Mouse (Mus musculus) cerebellum, adult 11-12 months (tissue): Measurements from ENCODE around the gene Trir.

Experiments
- DNase-seq: peaks from one replicate; pipeline ENCODE4 v3.0.0; 2022

Trir gene

DNA sequence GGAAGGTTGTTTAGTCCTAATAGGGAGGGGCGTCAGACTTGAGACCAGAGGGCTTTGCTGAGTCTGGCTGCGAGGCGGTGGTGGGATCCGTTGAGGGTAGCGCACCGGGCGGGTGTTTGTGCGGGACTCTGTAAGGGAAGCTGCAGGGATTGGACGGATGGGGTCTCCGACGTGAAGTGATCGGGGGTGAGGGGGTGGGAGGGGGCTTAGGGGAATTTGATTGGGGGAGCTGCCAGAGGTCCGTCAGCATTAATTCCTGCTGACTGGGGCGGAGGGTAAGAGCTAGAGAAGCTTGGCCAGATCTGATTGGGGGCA, 10.7 kb downstream of the Trir start:
- no peak for DNase-seq

DNA sequence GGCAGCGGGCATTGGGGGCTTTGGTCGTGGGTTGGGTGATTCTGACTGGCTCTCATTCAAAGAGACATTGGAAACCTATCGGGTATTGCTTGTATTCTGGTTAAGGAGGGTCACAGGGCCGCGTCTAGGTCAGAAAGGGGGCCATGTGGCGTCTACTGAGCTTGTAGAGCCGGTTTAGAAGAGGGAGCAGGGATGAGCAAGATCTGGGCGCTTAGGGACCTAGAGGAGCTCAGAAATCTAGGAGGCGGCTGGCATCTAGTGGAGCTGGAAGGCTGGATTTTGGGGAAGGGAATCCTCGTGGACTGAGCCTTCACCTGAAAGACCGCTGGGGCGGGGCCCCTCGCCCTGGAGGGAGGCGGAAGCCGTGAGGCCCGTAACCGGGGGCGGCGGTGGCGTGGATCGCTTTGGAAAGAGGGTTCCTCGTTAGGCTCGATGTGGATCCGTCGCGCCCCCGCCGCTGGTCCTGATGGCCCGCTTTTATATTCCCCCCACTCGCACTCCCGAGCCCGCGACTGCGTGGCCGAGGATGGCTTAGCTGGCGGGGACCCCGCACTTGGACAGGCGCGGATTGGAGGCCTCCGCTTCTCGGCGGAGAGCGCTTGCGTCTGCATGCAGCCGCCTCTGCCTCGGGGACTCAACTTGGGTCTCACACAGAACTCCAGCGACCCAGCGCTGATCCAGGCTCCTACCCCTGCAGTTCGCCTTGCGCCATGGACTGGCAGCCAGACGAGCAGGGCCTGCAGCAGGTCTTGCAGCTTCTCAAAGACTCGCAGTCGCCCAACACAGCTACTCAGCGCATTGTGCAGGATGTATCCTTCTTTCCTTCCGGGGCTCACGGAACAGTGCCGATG, 11.3 kb downstream of the Trir start:
- peak; percentile 60 for DNase-seq

DNA sequence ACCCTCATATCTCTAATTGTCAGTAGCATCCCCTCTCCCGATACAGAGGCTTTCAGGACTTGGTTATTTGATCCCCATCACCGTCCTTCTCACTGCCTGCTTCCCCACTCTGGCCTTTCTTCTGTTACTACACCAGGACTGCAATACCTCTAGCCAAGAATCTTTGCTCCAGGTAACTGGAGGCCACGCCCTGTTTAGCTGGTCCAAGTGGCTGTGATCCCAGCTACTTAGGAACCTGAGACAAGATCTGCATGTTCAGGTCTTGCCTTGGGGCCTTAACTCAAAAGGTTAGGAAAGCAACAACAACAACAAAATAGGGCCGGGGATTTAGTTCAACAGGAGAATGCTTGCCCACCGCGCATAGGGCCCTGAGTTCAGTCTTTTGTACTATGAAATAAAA, 17.0 kb downstream of the Trir start:
- no peak for DNase-seq

DNA sequence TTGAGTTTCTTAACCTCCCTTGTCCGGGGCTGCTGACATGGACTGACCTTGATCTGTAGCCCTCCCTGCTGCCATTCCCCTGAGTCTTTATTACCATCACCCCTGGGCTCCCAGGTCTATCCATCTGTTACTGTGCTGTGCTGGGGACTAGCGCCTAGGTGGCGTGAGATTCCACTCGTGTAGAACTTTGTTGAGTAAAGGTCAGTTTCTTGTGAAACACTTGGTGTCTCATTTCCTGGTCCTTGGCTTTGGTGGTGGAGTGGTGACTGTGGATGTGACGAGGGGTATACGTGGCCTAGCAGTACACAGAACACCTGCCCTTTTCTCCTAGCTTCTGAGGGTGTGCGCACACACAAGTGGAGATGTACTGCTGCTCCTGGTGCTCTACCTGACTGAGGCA, 30.7 kb downstream of the Trir start:
- DNase-seq: no peak

DNA sequence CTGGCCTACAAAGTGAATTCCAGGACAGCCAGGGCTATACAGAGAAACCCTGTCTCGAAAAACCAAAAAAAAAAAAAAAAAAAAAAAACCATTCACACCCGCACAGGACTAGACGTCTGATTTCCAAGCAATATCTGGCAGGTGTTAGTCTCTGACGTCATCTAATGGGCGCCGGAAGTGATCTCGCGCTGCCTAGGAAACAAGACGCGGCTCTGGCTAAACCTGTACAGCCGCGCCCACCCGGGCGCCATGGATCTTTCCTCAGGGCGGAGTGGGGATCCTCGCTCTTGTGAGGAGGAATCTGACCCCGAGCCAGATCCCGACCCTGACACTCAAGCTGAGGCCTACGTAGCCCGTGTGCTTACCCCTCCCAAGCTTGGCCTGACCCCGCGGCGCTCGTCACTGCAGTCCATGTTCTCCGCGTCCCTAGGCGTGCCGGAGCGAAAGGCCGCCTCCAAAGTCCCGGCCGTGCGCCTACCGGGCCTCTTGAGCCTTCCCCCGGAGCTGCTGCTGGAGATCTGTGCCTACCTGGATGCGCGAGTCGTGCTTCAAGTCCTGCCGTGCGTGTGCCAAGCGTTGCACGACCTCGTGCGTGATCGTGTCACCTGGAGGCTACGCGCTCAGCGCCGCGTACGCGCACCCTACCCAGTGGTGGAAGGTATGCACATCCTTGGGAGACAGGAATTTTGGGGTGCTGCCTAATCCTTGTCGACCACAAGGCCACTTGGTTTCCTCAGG, 33.4 kb downstream of the Trir start, which contains the start of gene Fbxw9:
Fbxw9 (plus strand) TSS at position 177 of the 738 bp plus-strand sequence.
- DNase-seq: peak; percentile 89

DNA sequence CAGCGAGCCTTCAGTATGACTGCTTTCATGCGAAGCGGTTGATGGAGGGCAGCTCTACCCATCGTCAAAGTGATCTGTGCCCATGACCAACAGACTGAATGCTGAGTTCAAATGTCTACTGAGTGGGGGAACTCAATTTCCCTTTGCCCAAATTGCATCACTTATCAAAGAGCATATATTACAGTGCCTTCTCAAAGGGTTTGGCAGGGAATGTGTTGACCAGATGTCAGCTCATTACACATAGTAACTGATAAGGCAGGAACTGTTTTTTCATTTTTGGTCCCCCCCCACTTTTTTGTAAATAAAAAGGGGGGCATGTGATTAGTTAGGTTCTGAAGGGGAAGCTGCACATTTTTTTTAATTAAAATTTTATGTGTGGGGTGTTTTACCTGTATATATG, 36.0 kb downstream of the Trir start:
- DNase-seq: no peak

DNA sequence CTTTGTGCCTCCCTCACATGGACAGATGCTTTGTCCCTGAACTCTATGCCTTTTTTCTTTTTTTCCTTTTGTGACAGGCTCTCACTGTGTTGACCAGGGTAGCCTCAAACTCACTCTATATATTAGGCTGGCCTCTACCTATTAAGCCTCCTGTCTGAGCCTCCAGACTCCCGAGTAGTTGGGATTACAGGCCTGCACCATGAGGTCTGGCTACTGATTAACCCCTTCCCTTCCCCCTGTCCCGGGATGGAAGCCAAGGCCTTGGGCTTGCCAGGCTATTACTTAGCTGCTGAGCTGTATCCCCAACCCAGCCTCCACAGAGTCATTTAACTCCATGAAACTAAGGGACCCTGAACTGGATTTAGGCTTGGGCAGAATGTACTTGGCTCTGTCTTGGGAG, 38.6 kb downstream of the Trir start:
- no peak for DNase-seq

DNA sequence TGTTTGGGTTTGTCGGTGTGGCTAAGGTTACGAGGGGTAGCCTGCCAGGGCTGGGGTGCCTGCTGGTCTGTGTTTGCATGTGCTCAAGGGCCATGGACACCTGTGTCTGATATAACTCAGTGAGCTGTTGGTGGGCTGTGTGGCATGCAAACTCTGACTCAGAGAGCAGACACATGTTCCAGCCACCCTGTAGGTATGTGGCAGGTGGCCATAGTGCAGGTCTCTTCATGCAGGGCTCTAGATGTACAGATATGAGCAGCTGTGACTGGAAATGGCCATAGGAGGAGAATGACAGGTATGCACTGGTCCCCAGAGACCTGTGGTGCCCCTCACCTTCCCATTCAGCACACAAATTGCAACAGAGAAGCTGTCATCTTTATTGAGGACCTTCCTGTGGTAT, 40.5 kb downstream of the Trir start:
- no peak for DNase-seq

DNA sequence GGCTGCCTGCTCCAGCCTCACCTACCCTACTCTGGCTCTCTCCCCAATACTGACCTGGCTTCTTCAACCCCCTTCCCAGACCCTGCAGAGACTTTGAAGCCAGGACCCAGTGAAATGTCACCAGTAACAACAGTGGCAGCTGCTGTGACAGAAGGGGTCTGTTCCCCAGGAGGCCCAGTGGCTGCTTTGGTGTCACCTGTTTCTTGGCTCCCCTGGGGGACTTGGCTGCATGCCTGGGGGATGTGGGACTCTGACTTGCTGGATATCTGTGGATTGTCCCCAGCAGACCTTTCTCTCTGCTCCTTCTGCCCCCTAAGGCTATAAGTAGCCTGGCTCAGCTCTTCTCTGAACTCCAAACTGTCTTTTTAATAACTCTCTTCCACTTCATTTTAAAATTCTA, 41.4 kb downstream of the Trir start, which contains the start of gene Gm5741:
Gm5741 (minus strand) TSS at position 1 of the 400 bp plus-strand sequence.
- no peak for DNase-seq

DNA sequence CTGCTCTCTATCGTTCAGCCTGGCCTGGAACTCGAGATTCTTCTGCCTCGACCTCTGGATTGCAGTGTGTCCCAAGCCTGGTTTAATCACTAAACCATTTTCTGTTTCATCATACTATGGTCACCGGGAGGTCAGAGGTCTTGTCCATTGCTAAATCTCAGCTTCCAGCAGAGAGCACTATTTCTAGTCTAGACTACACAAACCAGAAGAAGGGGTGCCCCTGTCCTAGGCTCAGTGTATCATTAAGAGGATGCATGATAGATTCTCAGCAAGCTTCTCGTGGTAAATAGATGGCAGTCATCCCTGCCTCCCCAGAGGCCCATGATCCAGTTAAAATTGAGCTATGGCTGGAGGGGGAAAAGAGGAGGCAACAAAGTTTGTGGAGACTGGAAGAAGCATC, 44.4 kb downstream of the Trir start:
- DNase-seq: no peak

DNA sequence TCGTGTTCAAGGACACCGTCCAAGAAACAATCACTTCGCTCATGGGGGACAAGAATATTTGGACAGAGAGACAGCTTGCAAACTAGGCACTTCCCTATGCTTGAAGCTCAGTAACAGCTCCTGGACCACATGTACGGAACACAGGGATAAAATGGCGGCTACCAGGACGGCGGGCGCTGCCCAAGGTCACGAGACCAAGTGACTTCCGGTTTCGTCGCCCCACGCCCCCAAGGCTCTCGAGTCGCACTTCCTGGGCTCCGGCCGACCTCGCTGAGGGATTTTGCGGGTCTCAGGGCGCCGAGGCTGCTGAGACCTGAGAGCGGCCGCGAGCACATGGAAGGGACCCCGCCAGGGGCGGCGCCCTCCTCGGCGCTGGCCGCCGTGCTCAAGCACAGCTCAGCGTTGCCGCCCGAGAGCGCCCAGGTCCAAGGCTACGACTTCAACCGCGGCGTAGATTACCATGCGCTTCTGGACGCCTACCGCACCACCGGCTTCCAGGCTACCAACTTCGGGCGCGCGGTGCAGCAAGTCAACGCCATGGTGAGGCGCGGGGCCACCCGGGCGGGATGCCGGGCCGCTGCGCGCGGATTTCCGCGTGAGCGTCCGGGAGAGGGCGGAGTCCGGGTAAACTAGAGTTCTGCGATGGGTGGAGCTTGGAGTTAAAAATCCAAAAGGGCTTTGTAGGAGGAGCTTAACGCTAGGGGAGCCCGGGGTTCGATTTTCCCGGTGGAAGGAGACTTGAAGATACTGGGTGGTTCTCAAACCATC, 45.1 kb downstream of the Trir start, which contains the start of gene Dhps:
Dhps (plus strand) TSS at position 244 of the 768 bp plus-strand sequence.
- peak; percentile 90 for DNase-seq

DNA sequence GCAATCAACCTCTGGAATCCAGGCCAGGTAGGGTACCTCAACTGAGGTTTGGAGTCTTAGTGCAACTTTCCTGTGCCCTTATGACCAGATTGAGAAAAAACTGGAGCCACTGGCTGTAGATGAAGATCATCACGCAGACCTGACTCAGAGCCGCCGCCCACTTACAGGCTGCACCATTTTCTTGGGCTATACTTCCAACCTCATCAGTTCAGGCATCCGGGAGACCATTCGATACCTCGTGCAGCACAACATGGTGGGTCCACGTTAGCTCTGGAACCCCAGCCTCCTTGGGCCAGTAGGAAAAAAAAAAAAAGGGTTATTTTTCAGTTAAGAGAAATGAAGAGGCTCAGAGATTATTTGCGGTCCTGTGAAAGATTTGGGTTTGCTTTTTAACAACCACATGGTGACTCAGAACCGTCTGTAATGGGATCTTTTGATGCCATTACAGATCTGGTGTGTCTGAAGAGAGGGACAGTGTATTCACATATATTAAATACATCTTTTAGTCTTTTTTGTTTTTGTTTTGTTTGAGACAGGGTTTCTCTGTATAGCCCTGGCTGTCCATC, 45.8 kb downstream of the Trir start:
- DNase-seq: no peak

DNA sequence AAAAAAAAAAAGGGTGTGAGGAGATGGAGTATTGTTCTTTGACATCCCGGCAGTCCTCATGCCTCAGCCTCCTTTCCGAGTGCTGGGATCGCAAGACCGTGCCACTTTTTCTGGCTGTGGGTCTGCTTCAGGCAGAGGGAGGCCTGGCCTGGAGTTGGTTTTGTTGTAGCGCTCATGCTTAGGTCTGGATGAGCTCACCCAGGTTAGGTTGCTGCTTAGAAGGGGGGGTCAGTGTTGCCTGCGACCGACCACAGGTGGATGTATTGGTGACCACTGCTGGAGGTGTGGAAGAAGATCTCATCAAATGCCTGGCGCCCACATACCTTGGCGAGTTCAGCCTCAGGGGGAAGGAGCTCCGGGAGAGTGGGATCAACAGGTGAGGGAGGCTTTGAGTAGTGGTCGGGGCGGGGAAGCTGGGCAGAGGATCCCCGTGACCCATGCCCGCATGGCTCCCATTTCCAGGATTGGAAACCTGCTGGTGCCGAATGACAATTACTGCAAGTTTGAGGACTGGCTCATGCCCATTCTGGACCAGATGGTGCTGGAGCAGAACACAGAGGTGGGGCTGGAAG, 46.5 kb downstream of the Trir start:
- DNase-seq: no peak

DNA sequence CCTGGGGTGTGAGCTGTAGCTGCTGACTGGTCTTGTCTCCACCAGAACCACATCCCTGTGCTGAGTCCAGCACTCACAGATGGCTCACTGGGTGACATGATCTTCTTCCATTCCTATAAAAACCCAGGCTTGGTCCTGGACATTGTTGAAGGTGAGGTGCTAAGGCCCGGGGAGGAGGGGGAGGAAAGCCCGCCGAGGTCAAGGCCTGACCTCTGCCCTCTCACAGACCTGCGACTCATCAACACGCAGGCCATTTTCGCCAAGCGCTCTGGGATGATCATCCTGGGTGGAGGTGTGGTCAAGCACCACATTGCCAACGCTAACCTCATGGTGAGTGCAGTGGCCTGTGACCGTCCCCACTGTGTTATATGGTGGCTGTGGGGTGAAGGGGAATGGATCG, 47.5 kb downstream of the Trir start:
- no peak for DNase-seq

DNA sequence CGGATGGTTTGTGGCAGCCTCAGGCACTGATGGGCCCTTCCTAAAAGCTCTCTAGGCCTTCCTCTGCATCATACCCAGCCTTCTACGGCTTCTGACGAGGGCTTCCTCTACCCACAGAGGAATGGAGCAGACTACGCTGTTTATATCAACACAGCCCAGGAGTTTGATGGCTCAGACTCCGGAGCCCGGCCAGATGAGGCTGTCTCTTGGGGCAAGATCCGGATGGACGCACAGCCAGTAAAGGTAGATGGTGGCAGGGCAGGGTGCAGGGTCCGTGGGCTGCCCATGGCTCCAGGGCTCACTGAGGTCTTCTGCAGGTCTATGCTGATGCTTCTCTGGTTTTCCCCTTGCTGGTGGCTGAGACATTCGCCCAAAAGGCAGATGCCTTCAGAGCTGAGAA, 48.0 kb downstream of the Trir start:
- no peak for DNase-seq

DNA sequence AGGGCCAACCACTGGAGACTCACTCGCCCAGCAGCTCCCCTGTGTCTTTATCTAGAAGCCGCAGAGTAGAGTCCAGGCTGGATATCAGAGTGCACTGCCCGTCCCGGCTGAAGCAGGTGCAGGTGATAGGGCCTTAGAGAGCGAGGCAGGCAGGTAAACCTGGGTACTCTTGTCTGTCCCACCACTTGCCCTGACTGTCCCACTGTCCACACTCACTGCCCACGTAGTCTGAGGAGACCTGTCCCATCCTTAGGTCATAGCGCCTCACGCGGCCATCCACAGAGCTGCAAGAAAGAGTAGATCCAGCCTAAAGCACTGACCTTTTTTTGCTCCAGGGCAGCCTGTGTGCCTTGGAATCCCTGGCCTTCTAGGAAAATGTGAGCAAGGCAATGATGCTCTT, 49.4 kb downstream of the Trir start:
- DNase-seq: no peak

DNA sequence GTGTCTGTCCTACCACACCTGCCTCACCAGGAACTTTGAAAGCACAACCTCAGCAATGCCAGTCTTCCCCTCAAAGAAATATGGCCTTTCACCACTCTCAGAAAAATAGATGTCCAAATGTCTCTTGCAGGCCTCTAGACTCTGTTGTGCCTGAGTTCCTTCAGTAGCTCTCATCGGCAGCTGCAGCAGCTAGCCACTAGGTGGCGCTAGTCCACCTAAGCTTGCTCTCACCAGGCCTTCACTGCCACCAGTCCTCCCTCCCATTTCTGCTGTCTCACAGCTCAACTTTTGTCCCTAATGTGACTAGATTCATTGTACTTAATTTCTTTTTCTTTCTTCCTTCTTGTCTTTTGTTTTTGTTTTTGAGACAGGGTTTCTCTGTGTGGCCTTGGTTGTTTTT, 50.4 kb downstream of the Trir start:
- DNase-seq: peak; percentile 75
